Mouse (Mus musculus) liver, adult 2 months (tissue): Measurements from ENCODE around the gene Kmt2d.

Experiments used
- CTCF ChIP-seq: fragments of 200-500 bp; IDR thresholded peaks from 2 replicates; pipeline ENCODE4 v1.5.1; 2011; ENCODE audit warnings: low read depth, low read length, control low read depth
- POLR2A ChIP-seq: fragments of 200-500 bp; IDR thresholded peaks from 2 replicates; pipeline ENCODE4 v1.6.1; 2011; ENCODE audit warnings: low read length, control low read depth; ENCODE audit not compliant: insufficient read depth; ENCODE audit errors: extremely low read depth

- TF ChIP-seq CTCF (no peak), POLR2A (no peak)
Observed at GRCm38 (mm10) chr15:98845149-98845548, 25.9 kb downstream of the Kmt2d start.
